Mouse (Mus musculus) yolk sac, embryonic 10.5 days (tissue): ENCODE results near the gene Top1.

Experiments used
- DNase-seq: peaks from one replicate; pipeline ENCODE4 v3.0.0-alpha.2; 2017; ENCODE audit warnings: low spot score

Gene Top1

GRCm38 (mm10) chr2:160645614-160646137 is at the start of gene Top1:
Top1 (plus strand) TSS chr2:160645888.
- peak; percentile 99 for DNase-seq

- DNase-seq = peak; percentile 60
Observed at GRCm38 (mm10) chr2:160597582-160598281, 48.0 kb upstream of the Top1 start.

- DNase-seq = no peak
Observed at GRCm38 (mm10) chr2:160601805-160602204, 43.9 kb upstream of the Top1 start.

GRCm38 (mm10) chr2:160603154-160603933 is 42.3 kb upstream of the Top1 start:
- DNase-seq = peak; percentile 40

- DNase-seq = no peak
Observed at GRCm38 (mm10) chr2:160610012-160610411, 35.7 kb upstream of the Top1 start.

GRCm38 (mm10) chr2:160613186-160613919 is 32.3 kb upstream of the Top1 start:
- no peak for DNase-seq

GRCm38 (mm10) chr2:160617741-160618140 is 27.9 kb upstream of the Top1 start:
- DNase-seq = no peak

GRCm38 (mm10) chr2:160618619-160619220 is 27.0 kb upstream of the Top1 start:
- no peak for DNase-seq

- DNase-seq = no peak
Observed at GRCm38 (mm10) chr2:160619300-160619699, 26.4 kb upstream of the Top1 start.

GRCm38 (mm10) chr2:160619831-160620230 is 25.9 kb upstream of the Top1 start:
- no peak for DNase-seq

GRCm38 (mm10) chr2:160620279-160620963 is 25.3 kb upstream of the Top1 start:
- DNase-seq = no peak

- DNase-seq = no peak
Observed at GRCm38 (mm10) chr2:160621001-160621448, 24.7 kb upstream of the Top1 start.

GRCm38 (mm10) chr2:160621661-160622211 is 24.0 kb upstream of the Top1 start:
- no peak for DNase-seq

- DNase-seq = no peak
Observed at GRCm38 (mm10) chr2:160622646-160623045, 23.0 kb upstream of the Top1 start.

- no peak for DNase-seq
Observed at GRCm38 (mm10) chr2:160623745-160624144, 21.9 kb upstream of the Top1 start.

- no peak for DNase-seq
Observed at GRCm38 (mm10) chr2:160627207-160628025, 18.3 kb upstream of the Top1 start.

GRCm38 (mm10) chr2:160628055-160628454 is 17.6 kb upstream of the Top1 start:
- DNase-seq = no peak

GRCm38 (mm10) chr2:160628666-160629527 is 16.8 kb upstream of the Top1 start:
- DNase-seq = no peak

- DNase-seq = no peak
Observed at GRCm38 (mm10) chr2:160629528-160629830, 16.2 kb upstream of the Top1 start.
